Mouse (Mus musculus) kidney, postnatal 36 days (tissue): ENCODE results near the gene Tenm3.
A peak's percentile ranks its signal among the peaks of the same experiment; 100 is the strongest.

Experiments used
- DNase-seq, 2 experiments: peaks; one replicate each; pipeline ENCODE4 v3.0.0; 2021 to 2022; ENCODE audit warnings: mixed read lengths in 2 of 2

The Tenm3 gene

GRCm38 (mm10) chr8:48232927-48233326 is 610.8 kb downstream of the Tenm3 start:
- DNase-seq, result no peak

GRCm38 (mm10) chr8:48231882-48232281 is 611.9 kb downstream of the Tenm3 start:
- DNase-seq, result no peak

GRCm38 (mm10) chr8:48231389-48231788 is 612.4 kb downstream of the Tenm3 start:
- no peak for DNase-seq

GRCm38 (mm10) chr8:48228676-48229075 is 615.1 kb downstream of the Tenm3 start:
- DNase-seq, result no peak

GRCm38 (mm10) chr8:48224753-48225152 is 619.0 kb downstream of the Tenm3 start:
- DNase-seq, result no peak

GRCm38 (mm10) chr8:48222429-48222769 is 621.4 kb downstream of the Tenm3 start:
- DNase-seq, result peak; percentile 83 to 95

GRCm38 (mm10) chr8:48221724-48222428 is 621.9 kb downstream of the Tenm3 start:
- peak; percentile 38 to 43 for DNase-seq

GRCm38 (mm10) chr8:48221304-48221703 is 622.4 kb downstream of the Tenm3 start:
- DNase-seq, result no peak

- no peak for DNase-seq
Measured at GRCm38 (mm10) chr8:48220529-48221181, 623.1 kb downstream of the Tenm3 start.

- DNase-seq, result no peak
Measured at GRCm38 (mm10) chr8:48215071-48215501, 628.7 kb downstream of the Tenm3 start.

- no peak for DNase-seq
Measured at GRCm38 (mm10) chr8:48214386-48214785, 629.4 kb downstream of the Tenm3 start.

- DNase-seq, result no peak
Measured at GRCm38 (mm10) chr8:48211931-48212330, 631.8 kb downstream of the Tenm3 start.

- no peak for DNase-seq
Measured at GRCm38 (mm10) chr8:48207567-48207966, 636.2 kb downstream of the Tenm3 start.

- DNase-seq, result no peak
Measured at GRCm38 (mm10) chr8:48206922-48207321, 636.8 kb downstream of the Tenm3 start.

GRCm38 (mm10) chr8:48204838-48205345 is 638.9 kb downstream of the Tenm3 start:
- DNase-seq, result no peak

GRCm38 (mm10) chr8:48204114-48204837 is 639.5 kb downstream of the Tenm3 start:
- no peak for DNase-seq

- no peak for DNase-seq
Measured at GRCm38 (mm10) chr8:48203611-48204010, 640.1 kb downstream of the Tenm3 start.

GRCm38 (mm10) chr8:48203161-48203560 is 640.6 kb downstream of the Tenm3 start:
- no peak for DNase-seq

- no peak for DNase-seq
Measured at GRCm38 (mm10) chr8:48202632-48203031, 641.1 kb downstream of the Tenm3 start.

GRCm38 (mm10) chr8:48199171-48199570 is 644.6 kb downstream of the Tenm3 start:
- no peak for DNase-seq

GRCm38 (mm10) chr8:48195971-48196370 is 647.8 kb downstream of the Tenm3 start:
- no peak for DNase-seq

GRCm38 (mm10) chr8:48188586-48188985 is 655.2 kb downstream of the Tenm3 start:
- no peak for DNase-seq

- DNase-seq, result no peak
Measured at GRCm38 (mm10) chr8:48183758-48184157, 660.0 kb downstream of the Tenm3 start.

GRCm38 (mm10) chr8:48181000-48181399 is 662.8 kb downstream of the Tenm3 start:
- no peak for DNase-seq
